Mouse (Mus musculus): ENCODE measurements around the gene 1700102P08Rik. TPM values are rescaled to one million over a fixed set of nuclear protein-coding genes. Genes with fewer than 3 reads are reported as not detected.

Gene 1700102P08Rik
- polyA plus RNA-seq, 1 experiment from 2014 or later = 0.78 TPM

- Histone ChIP-seq H3K36me3 (ENCODE audit: insufficient read depth) (peaks cover 13% of the 10 kb centered on the region), H3K4me3 (ENCODE audit: low read depth, low read length) (peak overlapping the region; percentile 51), H3K4me1 (ENCODE audit: insufficient read depth) (peaks cover 22% of the 10 kb centered on the region), H3K27ac (ENCODE audit: low read depth) (peak overlapping the region; percentile 66), H3K27me3 (ENCODE audit: insufficient read depth, low read length) (no peaks in the 10 kb centered on the region), H3K9me3 (ENCODE audit: low read depth, low read length) (no peaks in the 10 kb centered on the region), H3K9ac (peak overlapping the region; percentile 69), H3K4me2 (peak overlapping the region; percentile 83)
- 51% methylated on average over 6 of the region's 6 CpGs for WGBS
- ATAC-seq (ENCODE audit: insufficient read depth) = no peak
- TF ChIP-seq CTCF (IDR thresholded peaks at IDR 0.05; ENCODE audit: low read depth) = no peak
- DNase-seq = no peak
These were observed 59.0 kb downstream of the 1700102P08Rik start for GRCm38 (mm10) chr9:108451519-108452160.

DNA sequence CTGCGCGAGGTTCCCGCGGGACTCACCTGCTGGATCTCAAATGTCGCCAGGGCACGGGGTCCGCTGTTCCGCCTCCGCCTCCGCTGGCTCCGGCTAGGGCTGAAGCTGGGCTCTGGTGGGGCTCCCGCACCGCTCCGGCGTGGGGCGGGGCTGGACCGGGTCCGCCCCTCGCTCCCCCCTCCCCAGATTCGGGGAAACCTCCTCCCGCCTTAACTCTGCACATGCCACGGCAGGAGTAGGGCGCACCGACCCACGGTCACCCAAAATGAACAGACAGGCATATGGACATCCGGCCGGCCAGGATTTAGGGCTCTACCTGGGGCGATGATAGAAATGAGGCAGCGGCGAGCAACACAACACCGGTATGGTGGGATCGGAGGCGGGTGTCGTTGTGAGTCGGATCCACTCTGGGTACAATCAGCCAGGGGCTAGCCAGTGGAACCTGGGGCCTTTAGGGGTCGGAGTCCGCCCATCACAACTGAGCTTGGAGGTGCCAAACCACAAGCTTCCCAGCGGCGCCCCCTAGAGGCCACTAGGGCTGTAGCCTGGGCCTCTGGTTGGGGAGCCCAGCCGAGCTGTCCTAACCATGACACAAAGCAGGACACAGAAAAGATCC, 59.8 kb downstream of the 1700102P08Rik start:
- TF ChIP-seq CTCF (IDR thresholded peaks at IDR 0.05; ENCODE audit: low read depth) = peak; percentile 92
- H3K9me3 ChIP-seq (ENCODE audit: low read depth, low read length) = no peaks in the 10 kb centered on the region
- peaks cover 13% of the 10 kb centered on the region for H3K36me3 ChIP-seq (ENCODE audit: insufficient read depth)
- DNase-seq (peak; percentile 96), ATAC-seq (ENCODE audit: insufficient read depth) (peak; percentile 90)
- WGBS = under 1% methylated on average over 40 of the region's 40 CpGs
- peak overlapping the region; percentile 51 for H3K4me3 ChIP-seq (ENCODE audit: low read depth, low read length)
- H3K27ac ChIP-seq (ENCODE audit: low read depth) = peak overlapping the region; percentile 66
- peak overlapping the region; percentile 83 for H3K4me2 ChIP-seq
- peaks cover 22% of the 10 kb centered on the region for H3K4me1 ChIP-seq (ENCODE audit: insufficient read depth)
- H3K9ac ChIP-seq = peak overlapping the region; percentile 69
- H3K27me3 ChIP-seq (ENCODE audit: insufficient read depth, low read length) = no peaks in the 10 kb centered on the region

- TF ChIP-seq CTCF (IDR thresholded peaks at IDR 0.05; ENCODE audit: low read depth) = no peak
- 42% methylated on average over 6 of the region's 6 CpGs for WGBS
- DNase-seq = no peak
These were observed 60.3 kb downstream of the 1700102P08Rik start for GRCm38 (mm10) chr9:108452911-108453310.

DNA sequence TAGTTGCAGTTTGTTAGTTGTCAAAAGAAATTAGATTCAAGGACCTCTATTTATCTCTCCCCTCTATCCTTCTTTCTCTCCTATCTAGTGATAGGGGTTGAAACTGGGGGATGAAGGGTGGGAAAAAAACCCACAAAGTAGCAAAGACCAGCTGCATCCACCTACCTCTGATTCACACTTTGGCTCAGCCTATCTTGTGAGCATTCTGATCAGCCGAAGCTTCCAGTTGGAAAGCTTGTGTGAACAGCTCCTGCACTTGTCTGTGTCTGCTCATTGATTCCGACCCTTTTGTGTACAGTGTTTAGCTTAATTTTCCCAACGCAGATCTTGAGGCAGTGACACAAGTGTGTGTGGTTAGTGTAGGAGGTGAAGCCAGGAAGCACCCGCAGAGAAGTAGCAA, 60.9 kb downstream of the 1700102P08Rik start:
- DNase-seq = no peak
- no peaks in the 10 kb centered on the region for H3K27me3 ChIP-seq (ENCODE audit: insufficient read depth, low read length)
- TF ChIP-seq CTCF (IDR thresholded peaks at IDR 0.05; ENCODE audit: low read depth) = no peak
- 63% methylated on average over 4 of the region's 4 CpGs for WGBS
- no peaks in the 10 kb centered on the region for H3K9me3 ChIP-seq (ENCODE audit: low read depth, low read length)
- peaks cover 22% of the 10 kb centered on the region for H3K4me1 ChIP-seq (ENCODE audit: insufficient read depth)
- no peak overlapping the region for H3K27ac ChIP-seq (ENCODE audit: low read depth)
- H3K9ac ChIP-seq = peak overlapping the region; percentile 69; the same call in 1 of the 2 replicates
- H3K4me2 ChIP-seq = peak overlapping the region; percentile 83
- H3K4me3 ChIP-seq (ENCODE audit: low read depth, low read length) = no peak overlapping the region; the same call in 1 of the 2 replicates
- peaks cover 8% of the 10 kb centered on the region for H3K36me3 ChIP-seq (ENCODE audit: insufficient read depth)
- ATAC-seq (ENCODE audit: insufficient read depth) = no peak

More at GRCm38 (mm10) chr9:108452911-108453310, 60.3 kb downstream of the 1700102P08Rik start:
- Histone ChIP-seq H3K9ac (peak overlapping the region; percentile 69), H3K4me1 (ENCODE audit: insufficient read depth) (peaks cover 22% of the 10 kb centered on the region), H3K27me3 (ENCODE audit: insufficient read depth, low read length) (no peaks in the 10 kb centered on the region), H3K36me3 (ENCODE audit: insufficient read depth) (peaks cover 13% of the 10 kb centered on the region), H3K27ac (ENCODE audit: low read depth) (peak overlapping the region; percentile 22; the same call in 1 of the 2 replicates), H3K4me3 (ENCODE audit: low read depth, low read length) (peak overlapping the region; percentile 51), H3K4me2 (peak overlapping the region; percentile 83), H3K9me3 (ENCODE audit: low read depth, low read length) (no peaks in the 10 kb centered on the region)
- ATAC-seq (ENCODE audit: insufficient read depth) = peak; percentile 12

DNA sequence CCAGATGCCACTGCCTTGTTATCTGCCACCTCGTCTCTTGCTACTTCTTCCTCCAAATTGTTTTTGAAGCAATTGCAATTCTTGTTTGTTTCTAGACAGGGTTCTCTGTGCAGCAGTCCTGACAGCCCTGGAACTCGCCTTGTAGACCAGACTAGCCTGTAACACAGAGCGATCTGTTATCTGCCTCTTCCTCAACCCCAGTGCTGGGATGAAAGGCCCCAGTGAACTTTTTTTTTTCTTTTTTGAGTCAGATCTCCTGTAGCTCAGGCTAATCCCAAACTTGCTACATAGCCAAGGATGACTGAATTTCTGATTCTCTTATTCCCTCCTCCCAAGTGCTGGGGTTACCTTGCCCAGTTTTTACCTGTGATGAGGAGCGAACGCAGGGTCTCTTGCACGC, 61.8 kb downstream of the 1700102P08Rik start:
- no peak for ATAC-seq (ENCODE audit: insufficient read depth)
- H3K4me3 ChIP-seq (ENCODE audit: low read depth, low read length) = no peak overlapping the region
- TF ChIP-seq CTCF (IDR thresholded peaks at IDR 0.05; ENCODE audit: low read depth) = no peak
- H3K27me3 ChIP-seq (ENCODE audit: insufficient read depth, low read length) = no peaks in the 10 kb centered on the region
- 87% methylated on average over 6 of the region's 6 CpGs for WGBS
- no peak overlapping the region for H3K4me2 ChIP-seq
- no peak overlapping the region for H3K27ac ChIP-seq (ENCODE audit: low read depth)
- no peaks in the 10 kb centered on the region for H3K9me3 ChIP-seq (ENCODE audit: low read depth, low read length)
- DNase-seq = no peak
- H3K4me1 ChIP-seq (ENCODE audit: insufficient read depth) = peaks cover 22% of the 10 kb centered on the region
- no peaks in the 10 kb centered on the region for H3K36me3 ChIP-seq (ENCODE audit: insufficient read depth)
- no peak overlapping the region for H3K9ac ChIP-seq

DNA sequence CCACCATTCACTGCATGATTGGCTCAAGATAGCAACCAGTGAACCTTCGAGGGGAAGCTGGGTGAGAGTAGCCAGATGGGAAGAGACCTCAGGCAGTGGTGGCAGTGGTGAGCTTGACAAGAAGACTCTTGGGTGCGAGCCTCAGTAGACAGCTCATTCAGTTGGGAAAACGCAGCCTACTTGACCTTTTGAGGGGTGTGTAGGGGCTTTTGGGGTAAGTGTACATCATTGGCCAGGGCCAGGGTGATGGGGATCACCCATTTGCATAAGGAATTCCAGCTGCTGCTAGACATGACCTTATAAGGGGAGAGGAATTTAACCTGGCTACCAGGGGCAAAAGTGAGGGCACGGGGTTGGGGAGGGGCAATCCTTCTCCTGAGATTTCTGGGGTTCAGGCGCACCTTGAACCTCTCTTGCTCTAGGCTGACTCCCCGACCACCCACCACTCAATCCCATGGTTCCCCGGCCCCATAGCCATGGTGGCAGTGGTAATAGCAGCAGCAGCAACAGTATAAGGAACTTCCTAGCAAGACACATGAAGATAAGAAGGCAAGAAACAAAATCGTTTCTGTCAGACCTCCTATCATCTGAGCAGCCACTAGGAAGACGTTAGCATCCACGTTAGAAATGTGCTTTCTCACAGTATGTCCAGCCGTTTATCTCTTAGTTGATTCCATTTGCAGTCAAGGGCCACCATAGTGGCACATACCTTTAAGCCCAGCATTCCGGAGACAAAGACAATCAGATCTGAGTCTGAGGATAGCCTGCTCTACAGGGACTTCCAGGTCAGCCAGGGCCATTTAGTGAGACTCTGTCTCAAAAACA, 63.4 kb downstream of the 1700102P08Rik start:
- Histone ChIP-seq H3K27me3 (ENCODE audit: insufficient read depth, low read length) (no peaks in the 10 kb centered on the region), H3K4me3 (ENCODE audit: low read depth, low read length) (no peak overlapping the region), H3K4me2 (no peak overlapping the region), H3K9me3 (ENCODE audit: low read depth, low read length) (no peaks in the 10 kb centered on the region), H3K9ac (no peak overlapping the region), H3K36me3 (ENCODE audit: insufficient read depth) (no peaks in the 10 kb centered on the region), H3K4me1 (ENCODE audit: insufficient read depth) (peaks cover 13% of the 10 kb centered on the region), H3K27ac (ENCODE audit: low read depth) (no peak overlapping the region)
- no peak for DNase-seq
- TF ChIP-seq CTCF (IDR thresholded peaks at IDR 0.05; ENCODE audit: low read depth) = no peak
- 56% methylated on average over 12 of the region's 12 CpGs for WGBS
- ATAC-seq (ENCODE audit: insufficient read depth) = no peak

DNA sequence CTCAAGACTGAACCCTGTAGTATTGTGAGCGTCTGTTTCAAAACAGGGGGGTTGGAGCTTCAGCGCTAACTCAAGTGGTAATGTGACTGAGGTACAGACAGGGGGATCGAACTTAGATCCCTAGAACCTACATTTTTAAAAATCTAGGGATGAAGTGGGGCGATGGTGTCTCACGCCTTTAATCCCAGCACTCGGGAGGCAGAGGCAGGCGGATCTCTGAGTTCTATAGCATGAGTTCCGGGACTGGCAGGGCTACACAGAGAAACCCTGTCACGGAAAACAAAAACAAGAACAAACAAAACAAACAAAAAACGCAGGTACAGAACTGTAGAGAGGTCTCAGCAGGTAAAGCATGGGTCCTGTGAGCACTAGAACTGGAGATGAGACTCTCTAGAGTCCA, 64.3 kb downstream of the 1700102P08Rik start:
- Histone ChIP-seq H3K4me1 (ENCODE audit: insufficient read depth) (peaks cover 5% of the 10 kb centered on the region; the same call in 1 of the 2 replicates), H3K9me3 (ENCODE audit: low read depth, low read length) (no peaks in the 10 kb centered on the region), H3K36me3 (ENCODE audit: insufficient read depth) (no peaks in the 10 kb centered on the region), H3K9ac (no peak overlapping the region), H3K27ac (ENCODE audit: low read depth) (no peak overlapping the region), H3K27me3 (ENCODE audit: insufficient read depth, low read length) (no peaks in the 10 kb centered on the region), H3K4me3 (ENCODE audit: low read depth, low read length) (no peak overlapping the region), H3K4me2 (no peak overlapping the region)
- ATAC-seq (ENCODE audit: insufficient read depth) (no peak), DNase-seq (no peak)
- TF ChIP-seq CTCF (IDR thresholded peaks at IDR 0.05; ENCODE audit: low read depth) = no peak
- 83% methylated on average over 10 of the region's 10 CpGs for WGBS
